Mouse (Mus musculus): ENCODE measurements around the gene Tbc1d7. TPM values are rescaled to one million over a fixed set of nuclear protein-coding genes. Genes with fewer than 3 reads are reported as not detected.
A peak's percentile ranks its signal among the peaks of the same experiment; 100 is the strongest.

Gene Tbc1d7
- polyA plus RNA-seq, 1 experiment from 2014 or later, result 54.2 TPM

GRCm38 (mm10) chr13:43167721-43168120, 3.6 kb downstream of the Tbc1d7 start:
- peaks cover 7% of the 10 kb centered on the region for H3K4me1 ChIP-seq (ENCODE audit: control insufficient read depth, insufficient read depth, low read length)
- H3K9me3 ChIP-seq (replicated peaks; ENCODE audit: control insufficient read depth, low read length), result no peaks in the 10 kb centered on the region
- H3K36me3 ChIP-seq (ENCODE audit: control insufficient read depth, insufficient read depth, low read length), result peaks cover 2% of the 10 kb centered on the region; the same call in 1 of the 2 replicates
- no peaks in the 10 kb centered on the region for H3K27me3 ChIP-seq (ENCODE audit: control insufficient read depth, insufficient read depth, low read length)
- H3K4me2 ChIP-seq, result no peak overlapping the region
- ATAC-seq (replicated peaks; ENCODE audit: insufficient number of reproducible peaks, low FRiP score, low TSS enrichment), result no peak
- no peak overlapping the region for H3K4me3 ChIP-seq (ENCODE audit: low read depth, low read length)
- no peak overlapping the region for H3K9ac ChIP-seq (ENCODE audit: low read depth, low read length)
- 72% methylated on average over 9 of the region's 9 CpGs for WGBS (ENCODE audit: insufficient replicate concordance)
- H3K27ac ChIP-seq (ENCODE audit: low read depth, low read length), result no peak overlapping the region

- H3K4me1 ChIP-seq (ENCODE audit: control insufficient read depth, insufficient read depth, low read length), result peaks cover 4% of the 10 kb centered on the region; the same call in 1 of the 2 replicates
- H3K27ac ChIP-seq (ENCODE audit: low read depth, low read length), result peak overlapping the region; percentile 47
- H3K4me2 ChIP-seq, result no peak overlapping the region
- H3K4me3 ChIP-seq (ENCODE audit: low read depth, low read length), result no peak overlapping the region
- H3K9me3 ChIP-seq (replicated peaks; ENCODE audit: control insufficient read depth, low read length), result no peaks in the 10 kb centered on the region
- no peak overlapping the region for H3K9ac ChIP-seq (ENCODE audit: low read depth, low read length)
- WGBS (ENCODE audit: insufficient replicate concordance), result 36% methylated on average over 3 of the region's 3 CpGs
- peaks cover under 1% of the 10 kb centered on the region; the same call in 1 of the 2 replicates for H3K36me3 ChIP-seq (ENCODE audit: control insufficient read depth, insufficient read depth, low read length)
- ATAC-seq (replicated peaks; ENCODE audit: insufficient number of reproducible peaks, low FRiP score, low TSS enrichment), result no peak
- H3K27me3 ChIP-seq (ENCODE audit: control insufficient read depth, insufficient read depth, low read length), result no peaks in the 10 kb centered on the region
Observed at GRCm38 (mm10) chr13:43159429-43159828, 11.9 kb downstream of the Tbc1d7 start.

GRCm38 (mm10) chr13:43158281-43158680, 13.0 kb downstream of the Tbc1d7 start:
- Histone ChIP-seq H3K27ac (ENCODE audit: low read depth, low read length) (no peak overlapping the region), H3K9ac (ENCODE audit: low read depth, low read length) (no peak overlapping the region), H3K4me3 (ENCODE audit: low read depth, low read length) (no peak overlapping the region), H3K27me3 (ENCODE audit: control insufficient read depth, insufficient read depth, low read length) (no peaks in the 10 kb centered on the region), H3K9me3 (replicated peaks; ENCODE audit: control insufficient read depth, low read length) (no peaks in the 10 kb centered on the region), H3K4me1 (ENCODE audit: control insufficient read depth, insufficient read depth, low read length) (peaks cover 4% of the 10 kb centered on the region; the same call in 1 of the 2 replicates), H3K36me3 (ENCODE audit: control insufficient read depth, insufficient read depth, low read length) (no peaks in the 10 kb centered on the region), H3K4me2 (no peak overlapping the region)
- WGBS (ENCODE audit: insufficient replicate concordance), result 72% methylated on average over 5 of the region's 5 CpGs
- no peak for ATAC-seq (replicated peaks; ENCODE audit: insufficient number of reproducible peaks, low FRiP score, low TSS enrichment)

- Histone ChIP-seq H3K4me2 (no peak overlapping the region), H3K9ac (ENCODE audit: low read depth, low read length) (no peak overlapping the region), H3K27ac (ENCODE audit: low read depth, low read length) (no peak overlapping the region), H3K27me3 (ENCODE audit: control insufficient read depth, insufficient read depth, low read length) (no peaks in the 10 kb centered on the region), H3K4me1 (ENCODE audit: control insufficient read depth, insufficient read depth, low read length) (peaks cover 4% of the 10 kb centered on the region; the same call in 1 of the 2 replicates), H3K4me3 (ENCODE audit: low read depth, low read length) (no peak overlapping the region), H3K9me3 (replicated peaks; ENCODE audit: control insufficient read depth, low read length) (no peaks in the 10 kb centered on the region), H3K36me3 (ENCODE audit: control insufficient read depth, insufficient read depth, low read length) (no peaks in the 10 kb centered on the region)
- WGBS (ENCODE audit: insufficient replicate concordance), result 30% methylated on average over 5 of the region's 5 CpGs
- no peak for ATAC-seq (replicated peaks; ENCODE audit: insufficient number of reproducible peaks, low FRiP score, low TSS enrichment)
Observed at GRCm38 (mm10) chr13:43157370-43157769, 13.9 kb downstream of the Tbc1d7 start.

GRCm38 (mm10) chr13:43152005-43152520, 19.2 kb downstream of the Tbc1d7 start:
- H3K9me3 ChIP-seq (replicated peaks; ENCODE audit: control insufficient read depth, low read length), result no peaks in the 10 kb centered on the region
- ATAC-seq (replicated peaks; ENCODE audit: insufficient number of reproducible peaks, low FRiP score, low TSS enrichment), result no peak
- WGBS (ENCODE audit: insufficient replicate concordance), result 84% methylated on average over 14 of the region's 14 CpGs
- H3K4me1 ChIP-seq (ENCODE audit: control insufficient read depth, insufficient read depth, low read length), result no peaks in the 10 kb centered on the region; the same call in 1 of the 2 replicates
- H3K27me3 ChIP-seq (ENCODE audit: control insufficient read depth, insufficient read depth, low read length), result no peaks in the 10 kb centered on the region
- 0 out of 2 replicates have a peak, but pooled peaks cover 7% of the 10 kb centered on the region for H3K36me3 ChIP-seq (ENCODE audit: control insufficient read depth, insufficient read depth, low read length)
- no peak overlapping the region for H3K4me2 ChIP-seq
- H3K4me3 ChIP-seq (ENCODE audit: low read depth, low read length), result no peak overlapping the region
- no peak overlapping the region for H3K27ac ChIP-seq (ENCODE audit: low read depth, low read length)
- H3K9ac ChIP-seq (ENCODE audit: low read depth, low read length), result no peak overlapping the region

GRCm38 (mm10) chr13:43149661-43150060, 21.6 kb downstream of the Tbc1d7 start:
- WGBS (ENCODE audit: insufficient replicate concordance), result 65% methylated on average over 3 of the region's 3 CpGs

GRCm38 (mm10) chr13:43148692-43149091, 22.6 kb downstream of the Tbc1d7 start:
- Histone ChIP-seq H3K9me3 (replicated peaks; ENCODE audit: control insufficient read depth, low read length) (no peaks in the 10 kb centered on the region), H3K4me3 (ENCODE audit: low read depth, low read length) (no peak overlapping the region), H3K9ac (ENCODE audit: low read depth, low read length) (no peak overlapping the region), H3K27ac (ENCODE audit: low read depth, low read length) (no peak overlapping the region), H3K36me3 (ENCODE audit: control insufficient read depth, insufficient read depth, low read length) (0 out of 2 replicates have a peak, but pooled peaks cover 7% of the 10 kb centered on the region), H3K27me3 (ENCODE audit: control insufficient read depth, insufficient read depth, low read length) (no peaks in the 10 kb centered on the region), H3K4me2 (no peak overlapping the region), H3K4me1 (ENCODE audit: control insufficient read depth, insufficient read depth, low read length) (peaks cover 7% of the 10 kb centered on the region)
- no peak for ATAC-seq (replicated peaks; ENCODE audit: insufficient number of reproducible peaks, low FRiP score, low TSS enrichment)
- WGBS (ENCODE audit: insufficient replicate concordance), result 59% methylated on average over 4 of the region's 4 CpGs

More at GRCm38 (mm10) chr13:43149661-43150060, 21.6 kb downstream of the Tbc1d7 start:
- Histone ChIP-seq H3K4me1 (ENCODE audit: control insufficient read depth, insufficient read depth, low read length) (peaks cover 7% of the 10 kb centered on the region), H3K36me3 (ENCODE audit: control insufficient read depth, insufficient read depth, low read length) (0 out of 2 replicates have a peak, but pooled peaks cover 7% of the 10 kb centered on the region), H3K9me3 (replicated peaks; ENCODE audit: control insufficient read depth, low read length) (no peaks in the 10 kb centered on the region), H3K4me2 (no peak overlapping the region), H3K9ac (ENCODE audit: low read depth, low read length) (no peak overlapping the region), H3K27ac (ENCODE audit: low read depth, low read length) (no peak overlapping the region), H3K4me3 (ENCODE audit: low read depth, low read length) (no peak overlapping the region), H3K27me3 (ENCODE audit: control insufficient read depth, insufficient read depth, low read length) (no peaks in the 10 kb centered on the region)
- no peak for ATAC-seq (replicated peaks; ENCODE audit: insufficient number of reproducible peaks, low FRiP score, low TSS enrichment)

GRCm38 (mm10) chr13:43146515-43147258, 24.6 kb downstream of the Tbc1d7 start:
- 41% methylated on average over 8 of the region's 8 CpGs for WGBS (ENCODE audit: insufficient replicate concordance)
- Histone ChIP-seq H3K27ac (ENCODE audit: low read depth, low read length) (no peak overlapping the region), H3K9ac (ENCODE audit: low read depth, low read length) (no peak overlapping the region), H3K36me3 (ENCODE audit: control insufficient read depth, insufficient read depth, low read length) (0 out of 2 replicates have a peak, but pooled peaks cover 7% of the 10 kb centered on the region), H3K9me3 (replicated peaks; ENCODE audit: control insufficient read depth, low read length) (no peaks in the 10 kb centered on the region), H3K4me3 (ENCODE audit: low read depth, low read length) (no peak overlapping the region), H3K27me3 (ENCODE audit: control insufficient read depth, insufficient read depth, low read length) (no peaks in the 10 kb centered on the region), H3K4me1 (ENCODE audit: control insufficient read depth, insufficient read depth, low read length) (peaks cover 7% of the 10 kb centered on the region), H3K4me2 (no peak overlapping the region)
- no peak for ATAC-seq (replicated peaks; ENCODE audit: insufficient number of reproducible peaks, low FRiP score, low TSS enrichment)

All from heart, embryonic 11.5 days (tissue).